Mouse (Mus musculus): Measurements from ENCODE around the gene Atf6. TPM values are rescaled to one million over a fixed set of nuclear protein-coding genes. Genes with fewer than 3 reads are reported as not detected.

The Atf6 gene
- total RNA-seq, 4 experiments from 2014 or later = 16.5 to 20.3 (median 18.0) TPM

GRCm38 (mm10) chr1:170845448-170846307 lies 21.9 kb downstream of the Atf6 start:
- DNase-seq (ENCODE audit: low spot score in 2 of 2) = no peak

- DNase-seq (ENCODE audit: low spot score in 2 of 2) = no peak
Measured at GRCm38 (mm10) chr1:170844380-170844779, 23.2 kb downstream of the Atf6 start.

GRCm38 (mm10) chr1:170839685-170840084 lies 27.9 kb downstream of the Atf6 start:
- DNase-seq (ENCODE audit: low spot score in 2 of 2) = no peak

GRCm38 (mm10) chr1:170834756-170835155 lies 32.8 kb downstream of the Atf6 start:
- no peak for DNase-seq (ENCODE audit: low spot score in 2 of 2)

- DNase-seq (ENCODE audit: low spot score in 2 of 2) = no peak
Measured at GRCm38 (mm10) chr1:170829781-170830180, 37.8 kb downstream of the Atf6 start.

- DNase-seq (ENCODE audit: low spot score in 2 of 2) = no peak
Measured at GRCm38 (mm10) chr1:170829344-170829743, 38.2 kb downstream of the Atf6 start.

- no peak for DNase-seq (ENCODE audit: low spot score in 2 of 2)
Measured at GRCm38 (mm10) chr1:170820103-170820814, 47.3 kb downstream of the Atf6 start.

GRCm38 (mm10) chr1:170815287-170816004 lies 52.1 kb downstream of the Atf6 start:
- DNase-seq (ENCODE audit: low spot score in 2 of 2) = no peak

- DNase-seq (ENCODE audit: low spot score in 2 of 2) = no peak
Measured at GRCm38 (mm10) chr1:170812822-170813221, 54.7 kb downstream of the Atf6 start.

- no peak for DNase-seq (ENCODE audit: low spot score in 2 of 2)
Measured at GRCm38 (mm10) chr1:170807600-170808270, 59.8 kb downstream of the Atf6 start.

- DNase-seq (ENCODE audit: low spot score in 2 of 2) = no peak
Measured at GRCm38 (mm10) chr1:170804721-170805120, 62.9 kb downstream of the Atf6 start.

- no peak for DNase-seq (ENCODE audit: low spot score in 2 of 2)
Measured at GRCm38 (mm10) chr1:170802669-170803068, 64.9 kb downstream of the Atf6 start.

GRCm38 (mm10) chr1:170800694-170801093 lies 66.9 kb downstream of the Atf6 start:
- no peak for DNase-seq (ENCODE audit: low spot score in 2 of 2)

- no peak for DNase-seq (ENCODE audit: low spot score in 2 of 2)
Measured at GRCm38 (mm10) chr1:170795741-170796347, 71.7 kb downstream of the Atf6 start.

- no peak for DNase-seq (ENCODE audit: low spot score in 2 of 2)
Measured at GRCm38 (mm10) chr1:170791542-170791941, 76.0 kb downstream of the Atf6 start.

GRCm38 (mm10) chr1:170791001-170791400 lies 76.6 kb downstream of the Atf6 start:
- DNase-seq (ENCODE audit: low spot score in 2 of 2) = no peak

- no peak for DNase-seq (ENCODE audit: low spot score in 2 of 2)
Measured at GRCm38 (mm10) chr1:170787643-170788042, 79.9 kb downstream of the Atf6 start.

- no peak for DNase-seq (ENCODE audit: low spot score in 2 of 2)
Measured at GRCm38 (mm10) chr1:170786570-170787341, 80.8 kb downstream of the Atf6 start.

GRCm38 (mm10) chr1:170777688-170778087 lies 89.9 kb downstream of the Atf6 start:
- DNase-seq (ENCODE audit: low spot score in 2 of 2) = no peak

GRCm38 (mm10) chr1:170774431-170774830 lies 93.1 kb downstream of the Atf6 start:
- no peak for DNase-seq (ENCODE audit: low spot score in 2 of 2)

All from gastrocnemius, adult 8-10 months (tissue).